Mouse (Mus musculus): ENCODE measurements around the gene Chst4. TPM values are rescaled to one million over a fixed set of nuclear protein-coding genes. Genes with fewer than 3 reads are reported as not detected.

Gene Chst4
- polyA plus RNA-seq, 1 experiment from 2014 or later = not detected

DNA sequence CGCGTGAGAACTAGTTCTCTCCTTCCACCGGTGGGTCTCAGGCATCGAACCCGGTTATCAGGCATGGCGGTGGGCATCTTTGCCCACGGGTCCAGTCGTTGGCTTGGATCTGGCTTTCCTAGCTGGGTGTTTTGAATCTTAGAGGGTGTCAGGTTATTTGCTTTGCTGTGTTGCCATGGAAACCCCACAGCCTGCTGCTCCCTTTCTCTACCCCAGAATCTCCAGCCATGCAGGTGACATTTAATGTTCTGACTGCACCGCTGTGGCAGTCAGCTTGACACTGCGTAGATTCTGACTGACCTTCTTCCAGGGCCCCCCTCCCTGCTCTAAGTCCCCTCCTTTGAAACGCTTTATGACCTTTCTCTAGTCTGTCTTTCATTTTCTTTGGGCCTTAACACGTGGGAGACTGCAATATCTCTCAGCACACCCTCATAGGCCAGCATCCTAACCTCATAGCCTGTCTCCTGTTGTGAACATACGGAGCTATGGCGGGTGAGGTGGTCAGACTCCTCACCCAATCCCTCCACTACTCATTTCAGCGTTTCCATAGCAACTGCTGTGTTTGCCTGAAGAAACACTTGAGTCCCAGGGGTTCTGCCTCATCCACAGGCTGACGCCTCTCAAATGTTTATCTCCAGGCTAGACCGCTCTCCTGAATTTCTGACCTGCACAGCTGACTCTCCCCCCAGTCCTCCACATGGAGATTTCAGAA lies 33.1 kb downstream of the Chst4 start:
- Histone ChIP-seq H3K9me3 (no peaks in the 10 kb centered on the region), H3K4me1 (replicated peaks) (peaks cover 6% of the 10 kb centered on the region; the same call in 1 of the 2 replicates), H3K27me3 (0 out of 2 replicates have a peak, but pooled peaks cover 4% of the 10 kb centered on the region), H3K9ac (replicated peaks) (no peak overlapping the region), H3K36me3 (no peaks in the 10 kb centered on the region), H3K4me2 (no peak overlapping the region), H3K27ac (no peak overlapping the region), H3K4me3 (replicated peaks) (no peak overlapping the region)
- WGBS = 61% methylated on average over 17 of the region's 17 CpGs
- ATAC-seq (ENCODE audit: insufficient number of reproducible peaks, insufficient read depth, low FRiP score, low TSS enrichment, low read depth) = no peak

DNA sequence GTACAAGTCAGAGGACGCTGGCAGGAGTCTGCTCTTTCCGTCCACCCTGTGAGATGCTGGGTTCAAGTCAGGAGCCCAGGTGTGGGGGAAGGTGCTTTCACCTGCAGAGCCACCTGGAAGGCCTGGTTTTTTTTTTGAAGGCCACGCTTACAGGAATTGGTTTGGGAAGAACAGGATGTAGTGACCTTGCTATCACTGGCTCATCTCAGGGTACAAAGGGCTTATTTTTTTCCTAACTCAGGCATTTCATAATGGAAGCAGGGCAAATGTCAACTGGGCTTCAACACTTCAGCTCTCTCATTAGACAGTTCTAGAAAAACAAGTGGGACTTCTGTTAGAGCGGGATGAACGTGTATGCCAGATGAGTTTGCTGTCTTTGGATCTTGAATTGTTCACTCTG lies 35.2 kb downstream of the Chst4 start:
- no peak overlapping the region for H3K9ac ChIP-seq (replicated peaks)
- no peak overlapping the region for H3K27ac ChIP-seq
- H3K4me3 ChIP-seq (replicated peaks) = no peak overlapping the region
- peaks cover 6% of the 10 kb centered on the region; the same call in 1 of the 2 replicates for H3K4me1 ChIP-seq (replicated peaks)
- 0 out of 2 replicates have a peak, but pooled peaks cover 4% of the 10 kb centered on the region for H3K27me3 ChIP-seq
- 86% methylated on average over 5 of the region's 5 CpGs for WGBS
- no peak overlapping the region for H3K4me2 ChIP-seq
- no peak for ATAC-seq (ENCODE audit: insufficient number of reproducible peaks, insufficient read depth, low FRiP score, low TSS enrichment, low read depth)
- H3K9me3 ChIP-seq = no peaks in the 10 kb centered on the region
- no peaks in the 10 kb centered on the region for H3K36me3 ChIP-seq

DNA sequence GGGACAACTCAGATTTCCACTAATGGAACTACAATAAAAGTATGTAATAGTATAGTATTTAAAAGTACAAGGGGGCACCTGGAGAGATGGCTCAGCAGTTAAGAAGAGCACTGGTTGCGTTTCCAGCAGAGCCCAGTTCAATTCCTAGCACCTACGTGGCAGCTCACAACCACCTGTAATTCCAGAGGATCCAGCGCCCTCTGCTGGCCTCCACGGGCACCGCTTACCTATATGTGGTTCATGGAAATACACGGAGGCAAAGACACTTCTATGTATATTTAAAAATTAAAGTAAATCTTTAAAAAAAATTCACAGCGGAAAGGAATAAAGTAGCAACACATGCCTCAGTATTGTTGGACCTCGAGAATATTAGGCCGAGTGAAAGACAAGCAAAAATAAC lies 36.6 kb downstream of the Chst4 start:
- H3K27me3 ChIP-seq = no peaks in the 10 kb centered on the region; the same call in 1 of the 2 replicates
- no peaks in the 10 kb centered on the region for H3K9me3 ChIP-seq
- no peaks in the 10 kb centered on the region for H3K36me3 ChIP-seq
- H3K9ac ChIP-seq (replicated peaks) = no peak overlapping the region
- 37% methylated on average over 9 of the region's 9 CpGs for WGBS
- H3K27ac ChIP-seq = no peak overlapping the region
- peaks cover 6% of the 10 kb centered on the region; the same call in 1 of the 2 replicates for H3K4me1 ChIP-seq (replicated peaks)
- H3K4me2 ChIP-seq = no peak overlapping the region
- ATAC-seq (ENCODE audit: insufficient number of reproducible peaks, insufficient read depth, low FRiP score, low TSS enrichment, low read depth) = no peak
- H3K4me3 ChIP-seq (replicated peaks) = no peak overlapping the region

DNA sequence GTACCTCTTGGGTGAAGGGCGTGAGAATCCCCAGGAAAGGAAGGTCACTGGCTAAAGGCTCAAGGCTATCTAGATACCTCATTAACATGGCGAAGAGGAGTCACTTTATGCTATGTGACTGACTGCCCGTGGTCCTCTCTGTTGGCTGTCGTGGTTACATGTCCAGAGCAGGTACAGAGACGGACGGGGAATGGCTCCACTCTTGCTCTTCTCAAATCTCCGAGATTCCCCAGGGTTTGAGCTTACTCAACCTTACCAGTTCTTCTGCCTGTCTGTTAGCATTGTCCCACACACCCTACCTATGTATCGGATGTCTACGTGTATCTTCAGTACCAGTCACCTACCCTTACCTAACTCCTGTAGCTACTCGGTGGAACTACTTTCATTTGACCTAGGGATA lies 39.6 kb downstream of the Chst4 start:
- no peak overlapping the region for H3K4me2 ChIP-seq
- ATAC-seq (ENCODE audit: insufficient number of reproducible peaks, insufficient read depth, low FRiP score, low TSS enrichment, low read depth) = no peak
- no peaks in the 10 kb centered on the region; the same call in 1 of the 2 replicates for H3K27me3 ChIP-seq
- WGBS = 82% methylated on average over 10 of the region's 10 CpGs
- H3K9me3 ChIP-seq = no peaks in the 10 kb centered on the region
- H3K4me1 ChIP-seq (replicated peaks) = no peaks in the 10 kb centered on the region
- no peaks in the 10 kb centered on the region for H3K36me3 ChIP-seq
- H3K27ac ChIP-seq = no peak overlapping the region
- H3K4me3 ChIP-seq (replicated peaks) = no peak overlapping the region
- H3K9ac ChIP-seq (replicated peaks) = no peak overlapping the region

DNA sequence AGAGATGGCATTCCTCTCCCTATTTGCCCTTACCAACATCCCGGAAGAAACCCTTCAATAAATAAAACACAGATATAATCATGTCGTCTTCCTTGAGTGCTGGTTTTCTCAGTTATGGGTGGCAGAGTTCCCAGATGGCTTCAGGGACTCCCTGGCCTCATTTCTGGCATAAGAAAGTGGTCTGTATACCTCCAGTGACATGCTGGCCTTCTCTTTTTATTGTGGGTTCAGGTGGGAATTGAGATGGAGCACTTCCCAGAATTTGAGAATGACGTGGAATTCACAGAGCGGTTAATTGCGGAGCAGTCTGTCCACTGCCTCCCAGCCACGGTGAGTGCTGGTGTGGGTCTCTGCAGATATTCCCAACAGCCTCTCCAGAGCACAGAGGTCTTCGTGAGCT lies 41.5 kb downstream of the Chst4 start:
- Histone ChIP-seq H3K27ac (no peak overlapping the region), H3K4me3 (replicated peaks) (no peak overlapping the region), H3K9ac (replicated peaks) (no peak overlapping the region), H3K9me3 (no peaks in the 10 kb centered on the region), H3K27me3 (no peaks in the 10 kb centered on the region; the same call in 1 of the 2 replicates), H3K4me2 (no peak overlapping the region), H3K36me3 (no peaks in the 10 kb centered on the region), H3K4me1 (replicated peaks) (no peaks in the 10 kb centered on the region)
- ATAC-seq (ENCODE audit: insufficient number of reproducible peaks, insufficient read depth, low FRiP score, low TSS enrichment, low read depth) = no peak
- WGBS = 78% methylated on average over 7 of the region's 7 CpGs

DNA sequence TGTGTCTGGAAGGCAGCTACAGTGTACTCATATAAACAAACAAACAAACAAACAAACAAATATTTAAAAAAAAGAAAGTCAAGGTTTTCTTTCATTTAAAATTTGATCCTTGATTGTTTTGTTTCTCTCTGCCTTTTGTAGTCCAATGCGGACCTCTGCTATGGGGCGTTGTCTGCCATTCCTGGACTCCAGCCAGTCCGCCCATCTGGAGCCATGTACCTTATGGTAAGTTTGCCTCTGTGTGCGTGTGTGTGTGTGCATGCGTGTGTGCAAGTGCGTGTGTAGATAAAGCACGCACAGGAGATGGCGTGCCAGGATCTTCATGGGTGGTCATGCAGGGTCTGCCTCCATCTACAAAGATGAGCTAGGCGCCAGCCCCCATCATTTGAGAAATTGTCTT lies 42.2 kb downstream of the Chst4 start:
- Histone ChIP-seq H3K9me3 (no peaks in the 10 kb centered on the region), H3K27ac (no peak overlapping the region), H3K4me1 (replicated peaks) (no peaks in the 10 kb centered on the region), H3K4me3 (replicated peaks) (no peak overlapping the region), H3K27me3 (no peaks in the 10 kb centered on the region; the same call in 1 of the 2 replicates), H3K4me2 (no peak overlapping the region), H3K36me3 (no peaks in the 10 kb centered on the region), H3K9ac (replicated peaks) (no peak overlapping the region)
- no peak for ATAC-seq (ENCODE audit: insufficient number of reproducible peaks, insufficient read depth, low FRiP score, low TSS enrichment, low read depth)
- WGBS = 94% methylated on average over 9 of the region's 9 CpGs

DNA sequence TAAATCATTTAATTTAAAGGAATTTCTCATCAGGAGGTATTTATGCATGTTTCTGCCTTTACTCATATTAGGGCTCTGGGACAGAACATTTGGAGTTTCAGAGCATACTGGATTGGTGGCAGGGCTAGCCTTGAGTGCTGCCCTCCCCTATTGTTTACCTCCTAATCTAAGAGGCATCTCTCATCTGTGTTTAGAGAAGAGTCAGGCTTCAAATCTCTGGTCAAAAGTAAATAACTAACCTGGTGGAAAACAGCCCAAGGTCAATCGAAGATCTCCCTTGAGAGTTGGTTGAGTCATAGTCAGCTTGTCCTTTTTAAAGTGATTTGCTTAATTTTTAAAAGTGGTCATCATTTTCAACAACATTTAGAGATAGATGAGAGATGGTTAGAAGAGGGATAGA lies 46.6 kb downstream of the Chst4 start:
- Histone ChIP-seq H3K36me3 (no peaks in the 10 kb centered on the region), H3K27me3 (no peaks in the 10 kb centered on the region), H3K9ac (replicated peaks) (no peak overlapping the region), H3K4me2 (no peak overlapping the region), H3K4me1 (replicated peaks) (no peaks in the 10 kb centered on the region), H3K27ac (no peak overlapping the region), H3K4me3 (replicated peaks) (no peak overlapping the region), H3K9me3 (no peaks in the 10 kb centered on the region)
- ATAC-seq (ENCODE audit: insufficient number of reproducible peaks, insufficient read depth, low FRiP score, low TSS enrichment, low read depth) = no peak
- WGBS = 78% methylated on average over 1 of the region's 1 CpGs

DNA sequence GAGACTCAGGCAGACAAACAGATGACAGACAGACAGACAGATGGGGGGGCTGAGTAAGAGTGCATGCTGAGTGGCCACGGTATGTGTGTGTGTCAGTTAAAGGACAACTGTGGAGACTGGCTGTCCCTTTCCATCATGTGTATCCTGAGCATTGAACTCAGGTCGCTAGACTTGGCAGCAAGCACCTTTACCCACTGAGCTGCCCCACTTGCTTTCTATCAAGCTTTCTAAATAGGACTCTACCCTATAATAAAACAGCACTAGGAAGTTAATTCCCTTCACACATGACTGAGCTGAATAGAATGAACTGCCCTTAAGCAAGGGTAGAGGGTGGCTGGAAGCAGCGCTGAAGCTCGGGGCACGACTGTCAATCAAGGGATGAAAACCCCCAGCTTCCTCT lies 47.4 kb downstream of the Chst4 start:
- WGBS = 81% methylated on average over 5 of the region's 5 CpGs
- H3K9me3 ChIP-seq = no peaks in the 10 kb centered on the region

DNA sequence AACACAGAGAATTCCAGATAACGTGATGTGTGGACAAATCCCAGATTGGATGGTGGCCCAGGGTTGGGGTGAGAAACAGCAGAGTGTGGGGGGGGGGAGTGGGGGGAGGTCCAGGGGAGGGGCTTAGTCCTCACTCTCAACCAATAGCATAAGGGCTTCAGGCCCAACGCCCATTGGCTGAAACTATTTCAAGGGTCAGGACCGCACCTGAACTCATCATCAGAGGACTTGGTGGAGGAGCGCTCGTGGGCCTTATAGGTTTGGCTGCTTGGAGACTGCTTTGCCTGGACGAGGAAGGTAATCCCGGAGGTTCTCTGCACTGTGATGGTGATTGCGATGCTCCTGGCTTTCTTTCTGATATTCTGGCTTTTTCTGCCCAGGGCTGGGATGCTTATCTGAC lies 49.3 kb downstream of the Chst4 start, which contains the start of gene Tat:
TSS of gene Tat (plus strand) at position 214 of the 400 bp plus-strand sequence.
- no peaks in the 10 kb centered on the region for H3K36me3 ChIP-seq
- no peaks in the 10 kb centered on the region for H3K4me1 ChIP-seq (replicated peaks)
- ATAC-seq (ENCODE audit: insufficient number of reproducible peaks, insufficient read depth, low FRiP score, low TSS enrichment, low read depth) = no peak
- no peak within 1 kb of the TSS for H3K27ac ChIP-seq
- no peak within 1 kb of the TSS for H3K4me3 ChIP-seq (replicated peaks)
- no peak within 1 kb of the TSS for H3K9ac ChIP-seq (replicated peaks)
- H3K4me2 ChIP-seq = no peak within 1 kb of the TSS
- no peaks in the 10 kb centered on the region for H3K9me3 ChIP-seq
- H3K27me3 ChIP-seq = no peaks in the 10 kb centered on the region
- 80% methylated on average over 8 of the region's 8 CpGs for whole genome bisulfite sequencing

More for the DNA sequence above, 47.4 kb downstream of the Chst4 start:
- Histone ChIP-seq H3K36me3 (no peaks in the 10 kb centered on the region), H3K27me3 (no peaks in the 10 kb centered on the region), H3K4me2 (no peak overlapping the region), H3K9ac (replicated peaks) (no peak overlapping the region), H3K4me3 (replicated peaks) (no peak overlapping the region), H3K4me1 (replicated peaks) (no peaks in the 10 kb centered on the region), H3K27ac (no peak overlapping the region)
- no peak for ATAC-seq (ENCODE audit: insufficient number of reproducible peaks, insufficient read depth, low FRiP score, low TSS enrichment, low read depth)

DNA sequence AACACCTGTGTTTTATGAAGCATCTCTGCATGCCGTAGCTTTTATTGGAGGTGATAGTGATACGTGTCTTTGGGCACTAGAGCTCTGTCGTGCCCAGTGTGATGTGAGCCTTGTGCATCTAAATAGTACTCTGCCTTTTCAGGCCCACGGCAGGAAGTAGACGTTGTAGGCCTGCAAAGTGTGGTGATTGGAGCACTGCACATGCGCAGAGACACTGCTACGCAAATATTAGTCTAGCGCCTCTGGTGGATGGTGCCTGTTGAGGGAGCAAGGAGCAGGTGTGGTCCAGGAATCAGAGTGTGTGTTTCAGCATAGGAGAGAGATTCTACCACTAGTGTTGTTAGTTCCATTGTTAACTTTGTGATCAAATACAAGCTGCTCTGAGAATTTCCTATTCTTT lies 50.4 kb downstream of the Chst4 start:
- Histone ChIP-seq H3K9me3 (no peaks in the 10 kb centered on the region), H3K36me3 (no peaks in the 10 kb centered on the region), H3K9ac (replicated peaks) (no peak overlapping the region), H3K4me1 (replicated peaks) (0 out of 2 replicates have a peak, but pooled peaks cover under 1% of the 10 kb centered on the region), H3K27me3 (no peaks in the 10 kb centered on the region), H3K4me2 (no peak overlapping the region), H3K27ac (no peak overlapping the region), H3K4me3 (replicated peaks) (no peak overlapping the region)
- ATAC-seq (ENCODE audit: insufficient number of reproducible peaks, insufficient read depth, low FRiP score, low TSS enrichment, low read depth) = no peak
- 86% methylated on average over 8 of the region's 8 CpGs for WGBS

DNA sequence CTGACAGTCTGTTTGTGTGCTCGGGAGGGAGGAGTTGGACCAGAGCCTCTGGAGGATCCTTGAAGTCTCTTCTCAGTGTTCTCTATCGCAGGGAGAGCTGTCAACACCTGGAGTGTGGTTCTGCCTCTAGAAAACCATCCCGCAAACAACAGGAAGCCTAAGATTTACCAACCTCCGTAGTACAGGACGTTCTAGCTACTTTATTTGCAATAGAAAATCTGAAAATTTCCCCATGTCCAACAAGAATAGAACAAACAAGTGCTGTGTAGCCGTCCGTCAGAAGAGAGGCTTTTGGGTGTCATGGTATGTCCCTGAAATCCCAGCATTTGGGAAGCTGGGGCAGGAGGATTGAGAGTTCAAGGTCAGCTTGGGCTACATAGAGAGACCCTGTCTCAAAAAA lies 51.8 kb downstream of the Chst4 start:
- ATAC-seq (ENCODE audit: insufficient number of reproducible peaks, insufficient read depth, low FRiP score, low TSS enrichment, low read depth) = no peak
- H3K4me2 ChIP-seq = no peak overlapping the region

DNA sequence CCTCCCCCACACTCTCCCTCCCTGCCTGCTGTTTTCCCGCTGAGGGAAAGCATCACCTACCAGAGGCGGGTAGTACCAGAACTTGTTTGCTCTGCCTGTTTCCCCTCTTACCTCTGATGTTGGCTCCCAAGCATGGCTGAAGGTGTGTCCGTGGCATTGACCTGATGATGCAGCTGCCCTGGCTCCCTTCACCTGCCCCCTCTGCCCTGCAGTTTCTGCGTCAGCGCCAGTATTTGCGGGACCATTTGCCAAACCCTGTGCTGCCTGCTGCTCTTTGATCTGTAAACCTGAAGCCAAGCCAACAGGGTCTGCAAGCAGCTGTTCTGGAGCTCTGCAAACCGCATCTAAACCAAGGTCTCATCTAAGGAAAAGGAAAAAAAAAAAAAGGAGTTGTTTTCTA lies 53.2 kb downstream of the Chst4 start:
- no peaks in the 10 kb centered on the region for H3K36me3 ChIP-seq
- no peaks in the 10 kb centered on the region for H3K9me3 ChIP-seq
- WGBS = 55% methylated on average over 7 of the region's 7 CpGs
- no peak overlapping the region for H3K4me2 ChIP-seq
- H3K4me3 ChIP-seq (replicated peaks) = no peak overlapping the region
- no peak overlapping the region for H3K9ac ChIP-seq (replicated peaks)
- H3K4me1 ChIP-seq (replicated peaks) = 0 out of 2 replicates have a peak, but pooled peaks cover 3% of the 10 kb centered on the region
- peaks cover 5% of the 10 kb centered on the region; the same call in 1 of the 2 replicates for H3K27me3 ChIP-seq
- ATAC-seq (ENCODE audit: insufficient number of reproducible peaks, insufficient read depth, low FRiP score, low TSS enrichment, low read depth) = no peak
- no peak overlapping the region for H3K27ac ChIP-seq

More for the DNA sequence above, 51.8 kb downstream of the Chst4 start:
- Histone ChIP-seq H3K27me3 (peaks cover 5% of the 10 kb centered on the region; the same call in 1 of the 2 replicates), H3K4me3 (replicated peaks) (no peak overlapping the region), H3K27ac (no peak overlapping the region), H3K9me3 (no peaks in the 10 kb centered on the region), H3K36me3 (no peaks in the 10 kb centered on the region), H3K4me1 (replicated peaks) (0 out of 2 replicates have a peak, but pooled peaks cover 3% of the 10 kb centered on the region), H3K9ac (replicated peaks) (no peak overlapping the region)
- 82% methylated on average over 7 of the region's 7 CpGs for WGBS
